Mouse (Mus musculus): ENCODE data around the gene Il25.
"Not testable (repeated sequence)": the region's sequence is repeated elsewhere in the genome, so short reads cannot be mapped to it uniquely, and the experiment has no call there.

Gene Il25

DNA sequence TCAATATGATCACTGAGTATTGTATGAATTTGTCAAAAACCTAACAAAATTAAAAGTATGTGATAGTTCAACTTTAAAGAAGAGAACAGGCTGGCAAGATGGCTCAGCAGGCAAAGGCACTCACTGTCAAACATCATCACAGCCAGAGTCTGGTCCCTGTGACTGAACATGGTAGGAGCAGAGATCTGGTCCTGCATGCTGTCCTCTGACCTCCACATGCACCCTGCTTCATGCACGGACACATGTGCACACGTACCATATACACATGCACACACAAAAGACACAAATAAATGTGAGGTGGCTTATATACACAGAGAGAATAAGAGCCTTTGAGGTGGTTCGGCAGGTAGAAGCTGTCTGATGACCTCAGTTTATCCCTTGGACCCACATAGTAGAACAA, 23.0 kb downstream of the Il25 start:
- no peak for DNase-seq

DNA sequence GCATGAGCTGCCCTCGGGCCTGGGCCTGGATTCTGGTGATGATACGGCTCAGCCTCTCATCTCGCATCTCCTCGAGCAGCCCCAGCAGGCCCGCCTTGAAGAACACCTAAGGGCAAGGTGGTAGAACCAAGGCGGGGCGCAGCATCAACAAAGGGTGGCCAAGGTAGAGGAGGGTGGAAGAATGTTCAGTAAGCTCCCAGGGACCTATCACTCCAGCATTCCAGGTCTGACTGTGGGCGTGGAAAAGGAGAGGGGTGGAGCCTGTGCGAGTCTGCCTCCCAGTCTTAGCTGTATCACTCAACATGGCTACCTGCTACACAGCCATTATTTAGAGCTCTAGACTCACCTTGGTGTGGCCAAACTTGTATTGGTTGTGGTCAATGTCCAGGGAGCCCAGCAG, 24.0 kb downstream of the Il25 start:
- no peak for DNase-seq

DNA sequence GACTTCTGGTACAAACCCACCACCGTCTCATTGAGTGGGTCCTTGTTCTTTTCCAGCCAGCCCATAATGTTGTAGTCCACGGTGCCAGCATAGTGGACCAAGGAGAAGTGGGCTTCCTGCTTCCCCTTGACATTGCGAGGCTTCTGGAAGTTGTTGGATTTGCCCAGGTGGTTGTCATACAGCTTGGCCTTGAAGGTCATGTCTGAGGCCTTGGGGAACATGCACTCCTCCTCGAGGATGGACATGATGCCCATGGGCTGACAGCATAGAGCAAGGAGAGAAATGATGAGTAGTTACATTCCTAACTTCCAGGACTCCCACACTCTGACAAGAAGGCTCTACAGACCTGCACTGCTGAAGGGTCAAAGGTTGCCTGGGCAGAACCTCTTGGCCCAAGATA, 26.0 kb downstream of the Il25 start:
- DNase-seq = no peak

DNA sequence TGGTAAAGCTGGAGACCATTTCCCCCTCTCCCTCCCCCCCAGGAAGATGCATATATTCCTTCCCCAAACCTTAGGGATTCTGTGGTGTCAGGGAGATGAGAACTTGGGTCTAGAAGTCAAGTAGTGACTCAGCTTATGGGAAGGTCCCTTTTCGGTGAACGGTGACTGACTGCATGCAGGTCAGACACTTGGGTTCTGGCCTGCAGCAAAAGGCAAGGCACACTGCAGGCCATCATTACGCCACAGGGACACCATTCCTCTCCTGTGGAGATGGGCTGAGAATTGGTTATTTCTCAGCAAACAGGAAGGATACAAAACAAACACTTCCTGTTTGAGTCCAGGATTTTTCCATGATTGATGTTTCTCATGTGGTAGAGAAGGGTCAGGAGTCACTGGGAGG, 26.7 kb downstream of the Il25 start:
- DNase-seq = no peak

DNA sequence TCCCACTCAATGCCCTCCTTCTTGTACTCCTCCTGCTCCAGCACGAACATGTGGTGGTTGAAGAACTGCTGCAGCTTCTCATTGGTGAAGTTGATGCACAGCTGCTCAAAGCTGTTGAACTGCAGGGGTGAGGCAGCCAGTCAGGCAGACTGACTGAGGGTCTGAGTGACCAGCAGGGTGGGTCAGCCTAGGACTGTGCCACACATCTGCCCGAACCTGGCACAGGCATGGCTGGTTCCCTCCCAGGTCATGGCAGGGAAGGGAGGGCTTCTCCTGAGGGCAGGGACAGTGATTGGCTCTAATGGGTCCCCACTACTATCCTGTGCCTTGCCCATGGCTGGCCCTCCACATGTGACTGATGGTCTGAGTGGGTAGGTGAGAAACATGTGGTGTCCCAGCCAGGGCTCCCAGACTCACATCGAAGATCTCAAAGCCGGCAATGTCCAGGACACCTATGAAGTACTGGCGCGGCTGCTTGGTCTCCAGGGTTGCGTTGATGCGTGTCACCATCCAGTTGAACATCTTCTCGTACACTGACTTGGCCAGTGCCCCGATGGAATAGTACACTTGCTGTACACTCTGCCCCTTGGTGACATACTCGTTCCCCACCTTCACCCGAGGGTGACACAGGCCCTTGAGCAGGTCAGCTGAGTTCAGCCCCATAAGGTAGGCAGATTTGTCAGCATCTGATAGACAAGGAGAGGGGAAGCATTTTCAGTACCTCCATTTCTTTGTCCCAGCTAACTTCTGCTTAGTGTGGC, 27.5 kb downstream of the Il25 start:
- not testable (repeated sequence) for DNase-seq

DNA sequence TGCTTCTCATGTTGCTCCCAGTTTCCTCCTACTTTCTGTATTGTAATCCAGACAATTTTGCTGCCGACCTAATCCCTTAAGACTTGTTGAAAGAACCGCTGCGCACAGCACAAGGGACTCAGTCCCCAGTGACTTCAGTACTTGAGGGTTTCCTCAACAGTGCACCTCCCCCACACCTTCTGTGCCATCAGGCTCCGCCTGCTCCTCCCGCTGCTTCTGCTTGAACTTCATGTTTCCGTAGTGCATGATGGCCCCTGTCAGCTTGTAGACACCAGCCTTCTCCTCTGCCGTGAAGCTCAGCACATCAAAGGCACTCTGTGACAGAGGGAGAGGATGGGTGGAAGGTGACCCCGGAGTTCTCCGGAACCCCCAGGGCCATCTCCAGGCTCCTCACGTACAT, 28.3 kb downstream of the Il25 start:
- no peak for DNase-seq

DNA sequence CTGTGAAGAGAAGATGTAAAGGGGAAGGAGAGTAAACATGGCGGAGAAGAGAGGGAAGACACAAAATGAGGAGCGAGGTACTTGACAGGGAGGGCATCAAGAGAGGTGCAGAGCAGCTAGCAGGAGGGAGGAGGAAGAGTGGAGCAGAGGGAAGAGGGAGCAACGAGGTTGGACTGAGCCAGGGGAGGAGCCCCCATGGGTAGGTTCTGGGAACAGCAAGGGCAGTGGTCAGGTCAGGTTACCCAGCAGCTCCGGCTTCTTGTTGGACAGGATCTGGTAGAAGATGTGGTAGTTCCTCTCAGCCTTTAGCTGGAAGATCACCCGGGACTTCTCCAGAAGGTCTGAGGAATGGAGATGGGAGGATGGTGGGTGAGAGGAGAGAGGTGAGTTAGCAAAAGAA, 29.0 kb downstream of the Il25 start:
- no peak for DNase-seq

DNA sequence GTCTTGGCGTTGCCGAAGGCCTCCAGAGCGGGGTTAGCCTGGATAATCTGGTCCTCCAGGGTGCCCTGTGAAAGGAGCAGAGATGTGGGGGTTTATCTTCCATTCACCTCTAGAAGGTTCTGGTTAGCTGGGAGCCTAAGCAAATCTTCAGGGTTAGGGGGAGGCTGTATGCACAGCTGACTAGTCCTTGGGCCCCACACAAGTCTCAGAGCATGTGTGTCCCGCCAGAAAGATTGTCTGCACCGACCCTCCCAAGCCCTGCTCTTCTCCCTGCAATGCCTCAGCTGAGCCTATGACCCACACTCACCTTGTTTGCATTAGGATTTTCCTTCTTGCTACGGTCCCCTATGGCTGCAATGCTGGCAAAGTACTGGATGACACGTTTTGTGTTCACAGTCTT, 30.2 kb downstream of the Il25 start:
- DNase-seq = no peak

DNA sequence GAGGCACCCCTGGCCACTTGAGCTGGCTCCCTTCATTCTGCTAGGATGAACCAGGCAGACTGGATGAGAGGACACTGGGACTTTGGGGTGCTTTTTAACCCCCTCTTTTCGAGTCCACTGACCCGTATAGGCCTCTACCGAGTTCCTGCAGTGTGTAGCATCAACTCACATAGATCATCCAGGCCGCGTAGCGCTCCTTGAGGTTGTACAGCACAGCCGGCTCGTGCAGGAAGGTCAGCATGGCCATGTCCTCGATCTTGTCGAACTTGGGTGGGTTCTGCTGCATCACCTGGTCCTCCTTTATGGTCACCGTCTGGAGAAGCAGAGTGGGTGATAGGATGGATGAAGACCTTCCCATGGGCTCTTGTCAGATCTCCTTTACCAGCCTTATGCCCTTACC, 31.2 kb downstream of the Il25 start:
- DNase-seq = no peak

DNA sequence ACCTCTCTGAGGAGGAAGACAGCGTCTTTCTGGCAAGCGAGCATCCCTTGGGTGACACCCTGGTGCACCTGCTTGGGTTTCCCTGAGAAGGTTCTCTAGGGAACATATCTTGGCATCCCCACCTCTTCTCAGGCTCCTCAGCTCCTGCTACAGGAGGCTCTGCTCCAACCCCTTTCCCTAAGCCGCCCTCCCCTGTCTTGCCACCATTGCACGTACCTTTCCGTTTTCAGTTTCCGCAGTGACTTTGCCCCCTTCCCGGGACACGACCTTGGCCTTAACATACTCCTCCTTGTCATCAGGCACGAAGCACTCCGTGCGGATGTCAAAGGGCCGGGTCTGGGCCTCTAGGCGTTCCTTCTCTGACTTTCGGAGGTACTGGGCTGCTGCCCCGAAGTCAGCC, 32.5 kb downstream of the Il25 start:
- DNase-seq = no peak

DNA sequence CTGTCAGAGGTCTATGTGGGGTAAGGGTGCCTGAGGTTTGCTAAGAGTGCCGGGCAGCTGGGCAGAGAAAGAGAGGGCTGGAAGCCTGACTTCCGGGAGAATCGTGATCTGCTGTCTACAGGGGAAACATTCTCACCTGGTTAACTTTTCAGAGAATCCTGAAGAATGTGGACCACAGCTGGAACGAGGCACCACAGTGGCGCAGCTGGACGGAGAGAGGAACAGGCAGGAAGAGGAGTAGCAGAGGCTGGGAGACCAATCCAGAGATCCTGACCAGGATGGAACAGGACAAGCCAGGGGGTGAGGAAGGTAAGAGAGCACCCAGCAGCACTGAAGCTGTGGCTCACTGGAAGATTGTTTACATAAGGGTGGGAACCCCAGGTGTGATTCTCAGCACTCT, 33.1 kb downstream of the Il25 start:
- DNase-seq = no peak

DNA sequence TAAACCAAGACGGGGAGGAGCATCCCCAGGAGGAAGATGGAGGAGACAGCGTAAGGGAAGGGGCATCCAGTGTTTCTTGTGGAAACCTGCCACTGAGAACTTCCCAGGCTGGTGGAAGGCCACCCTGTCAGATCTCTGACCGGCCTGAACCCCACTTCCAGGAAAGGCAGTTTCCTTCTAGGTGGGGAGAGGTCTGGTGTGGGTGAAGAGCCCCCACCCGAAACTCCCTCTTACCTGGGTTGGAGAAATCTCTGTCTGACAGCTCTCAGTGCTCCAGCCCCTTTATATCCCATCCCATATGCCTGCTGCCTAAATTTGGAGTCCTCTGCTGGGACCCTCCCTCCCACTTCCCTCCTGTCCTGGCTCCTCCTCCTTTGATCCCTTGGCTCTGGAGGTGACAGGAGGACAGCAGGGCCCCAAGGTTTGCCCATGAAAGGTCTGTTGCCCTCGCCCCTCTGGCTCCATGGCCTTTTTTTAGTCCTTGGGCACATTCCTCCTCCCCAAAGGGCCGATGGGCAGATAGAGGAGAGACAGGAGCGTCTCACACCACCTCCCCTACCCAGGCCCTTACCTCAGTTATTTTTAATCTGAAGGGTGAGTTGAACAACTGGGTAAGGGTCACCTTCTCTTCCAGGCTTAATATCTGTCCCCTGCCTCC, 34.0 kb downstream of the Il25 start, which contains the start of gene Myh6:
Gene Myh6 (minus strand): TSS at position 608 of the 658 bp plus-strand sequence.
- DNase-seq = no peak

DNA sequence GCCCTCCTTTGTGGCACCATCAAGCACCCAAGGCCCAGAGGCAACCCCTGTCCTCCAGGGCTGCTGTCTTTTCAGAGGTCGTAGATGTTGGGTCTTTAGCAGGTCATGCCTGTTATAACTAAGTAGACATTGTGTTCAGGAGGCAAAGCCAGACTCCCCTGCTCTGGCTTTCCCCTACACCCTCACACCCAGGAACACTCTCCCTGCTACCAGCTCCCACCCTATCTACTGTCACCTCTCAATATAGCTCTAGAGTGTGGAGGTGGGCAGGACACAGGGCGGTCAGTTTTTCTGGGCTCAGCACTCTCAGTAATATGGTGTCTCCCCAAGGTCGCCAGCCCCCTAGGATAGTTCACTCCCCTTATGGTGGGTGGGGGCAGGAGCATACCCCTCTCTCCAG, 35.4 kb downstream of the Il25 start:
- DNase-seq = no peak

DNA sequence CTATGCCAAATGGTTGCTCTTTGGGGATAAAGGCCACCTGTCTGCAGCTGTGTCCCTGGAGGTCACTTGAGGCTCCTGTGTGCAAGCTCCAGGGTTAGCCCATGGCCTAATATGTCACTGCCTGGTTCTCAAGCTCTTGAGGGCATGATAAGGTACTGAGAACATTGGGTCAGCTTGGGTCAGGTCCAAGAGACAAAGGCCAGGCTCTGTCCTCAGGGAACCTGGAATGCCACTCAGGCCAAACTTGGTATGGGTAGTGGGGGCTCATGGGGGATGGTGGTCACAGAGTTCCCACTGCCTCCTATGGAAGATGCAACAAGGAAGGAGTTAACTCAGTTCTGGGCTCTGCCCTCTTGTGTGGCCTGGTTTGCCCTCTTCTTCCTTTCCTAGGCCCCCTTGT, 35.8 kb downstream of the Il25 start:
- no peak for DNase-seq

DNA sequence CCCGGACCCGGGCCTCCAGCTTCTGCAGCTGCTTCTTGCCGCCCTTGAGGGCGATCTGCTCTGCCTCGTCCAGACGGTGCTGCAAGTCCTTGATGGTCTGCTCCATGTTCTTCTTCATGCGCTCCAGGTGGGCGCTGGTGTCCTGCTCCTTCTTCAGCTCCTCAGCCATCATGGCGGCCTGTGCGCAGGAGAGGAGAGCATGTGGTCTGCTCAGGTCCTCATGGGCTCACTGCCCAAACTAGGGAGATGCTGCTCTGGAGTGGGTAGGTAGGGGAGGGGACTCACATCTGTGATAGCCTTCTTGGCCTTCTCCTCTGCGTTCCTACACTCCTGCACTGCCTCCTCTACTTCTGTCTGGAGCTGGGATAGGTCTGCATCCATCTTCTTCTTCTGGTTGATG, 40.3 kb downstream of the Il25 start:
- not testable (repeated sequence) for DNase-seq

DNA sequence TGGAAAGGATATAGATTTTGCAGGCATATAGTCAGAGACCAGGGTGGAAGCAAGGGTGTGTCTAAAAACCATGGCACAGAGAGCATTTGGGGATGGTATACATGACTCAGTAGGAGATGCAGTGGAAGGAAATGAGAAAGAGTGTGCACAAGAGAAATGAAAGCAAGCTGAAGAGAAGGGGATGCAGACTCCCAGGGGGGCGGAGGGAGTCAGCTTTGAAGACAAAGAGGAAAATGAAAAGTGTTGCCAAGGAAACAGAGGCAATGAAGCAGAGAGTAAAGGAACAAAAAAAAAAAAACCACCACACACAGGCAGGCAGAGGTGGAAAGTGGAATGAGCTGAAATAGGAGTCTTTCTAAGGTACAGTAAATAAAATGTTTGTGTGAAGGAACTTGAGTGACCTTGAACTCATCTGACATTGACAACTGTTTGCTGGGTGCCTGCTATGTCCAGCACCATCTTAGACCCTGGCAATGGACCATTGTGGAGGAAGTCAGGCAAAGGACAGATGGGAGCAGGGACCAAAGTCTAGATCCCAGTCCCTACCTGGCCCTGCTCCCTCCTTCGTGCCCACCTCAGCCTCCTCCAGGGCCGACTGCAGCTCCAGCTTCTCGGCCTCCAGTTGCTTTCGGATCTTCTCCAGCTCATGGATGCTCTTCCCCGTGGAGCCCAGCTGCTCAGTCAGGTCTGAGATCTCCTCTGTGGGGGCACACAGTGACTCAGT, 41.7 kb downstream of the Il25 start:
- no peak for DNase-seq

DNA sequence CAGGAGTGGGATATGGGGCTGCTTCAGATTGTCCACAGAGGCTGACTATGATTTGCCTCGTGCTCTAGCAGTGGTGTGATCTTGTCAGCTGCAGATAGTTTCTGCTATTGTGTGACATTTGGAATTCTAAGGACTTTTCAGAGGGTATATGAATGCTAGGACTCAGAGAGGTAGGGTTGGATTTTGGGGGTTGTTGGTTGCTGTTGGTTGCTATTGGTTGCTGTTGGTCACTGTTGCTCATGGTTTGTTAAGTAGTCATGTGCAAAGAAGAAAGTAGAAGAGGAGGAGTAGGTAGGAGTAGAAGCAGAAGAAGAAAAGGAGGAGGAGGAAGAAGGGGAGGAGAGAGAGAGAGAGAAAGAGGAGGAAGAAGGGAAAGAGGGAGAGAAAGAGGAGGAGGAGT, 44.1 kb downstream of the Il25 start, which contains the start of gene Gm17428:
Gene Gm17428 (plus strand): TSS at position 301 of the 400 bp plus-strand sequence.
- DNase-seq = no peak

DNA sequence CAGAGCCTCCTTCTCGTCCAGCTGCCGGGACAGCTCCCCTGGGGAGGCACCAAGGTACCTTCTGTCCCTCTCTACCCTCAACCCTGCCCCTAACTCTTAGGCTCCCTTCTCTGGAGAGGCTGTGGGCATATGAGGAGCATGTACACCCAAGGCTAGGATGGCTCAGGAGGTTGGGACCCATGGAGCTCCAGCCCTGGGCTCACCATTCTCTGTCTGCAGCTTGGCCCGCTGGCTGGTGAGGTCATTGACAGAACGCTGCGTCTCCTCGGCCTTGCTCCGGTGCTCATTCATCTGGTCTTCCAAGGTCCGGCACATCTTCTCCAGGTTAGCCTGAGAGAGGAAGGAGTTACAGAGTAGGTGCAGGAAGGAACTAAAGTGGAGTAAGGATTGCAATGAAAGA, 46.2 kb downstream of the Il25 start:
- DNase-seq = no peak

DNA sequence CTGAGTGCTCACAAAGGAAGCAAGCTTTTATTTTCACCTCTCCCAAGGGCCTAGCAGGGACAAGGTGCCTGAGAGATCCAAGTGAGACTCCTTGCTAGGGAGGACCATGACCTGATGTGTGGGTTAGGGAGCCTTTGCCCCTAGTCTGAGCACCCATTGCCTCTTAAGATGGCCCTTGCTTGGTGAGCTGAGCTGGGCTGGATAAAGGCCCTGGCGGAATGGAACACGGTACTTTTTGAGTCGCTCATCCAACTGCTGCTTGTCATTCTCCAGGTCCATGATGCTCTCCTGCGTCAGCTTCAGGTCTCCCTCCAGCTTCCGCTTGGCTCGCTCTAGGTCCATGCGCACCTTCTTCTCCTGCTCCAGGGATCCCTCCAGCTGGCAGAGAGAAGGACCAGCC, 49.4 kb downstream of the Il25 start:
- no peak for DNase-seq
